Mouse (Mus musculus) cerebellum, postnatal 4 days (tissue): Measurements from ENCODE around the gene Shf.

Experiments
- DNase-seq, 2 experiments: peaks; one replicate each; pipeline ENCODE4 v3.0.0; 2022; ENCODE audit warnings: low spot score in 2 of 2, mixed read lengths in 1 of 2

Gene Shf

DNA sequence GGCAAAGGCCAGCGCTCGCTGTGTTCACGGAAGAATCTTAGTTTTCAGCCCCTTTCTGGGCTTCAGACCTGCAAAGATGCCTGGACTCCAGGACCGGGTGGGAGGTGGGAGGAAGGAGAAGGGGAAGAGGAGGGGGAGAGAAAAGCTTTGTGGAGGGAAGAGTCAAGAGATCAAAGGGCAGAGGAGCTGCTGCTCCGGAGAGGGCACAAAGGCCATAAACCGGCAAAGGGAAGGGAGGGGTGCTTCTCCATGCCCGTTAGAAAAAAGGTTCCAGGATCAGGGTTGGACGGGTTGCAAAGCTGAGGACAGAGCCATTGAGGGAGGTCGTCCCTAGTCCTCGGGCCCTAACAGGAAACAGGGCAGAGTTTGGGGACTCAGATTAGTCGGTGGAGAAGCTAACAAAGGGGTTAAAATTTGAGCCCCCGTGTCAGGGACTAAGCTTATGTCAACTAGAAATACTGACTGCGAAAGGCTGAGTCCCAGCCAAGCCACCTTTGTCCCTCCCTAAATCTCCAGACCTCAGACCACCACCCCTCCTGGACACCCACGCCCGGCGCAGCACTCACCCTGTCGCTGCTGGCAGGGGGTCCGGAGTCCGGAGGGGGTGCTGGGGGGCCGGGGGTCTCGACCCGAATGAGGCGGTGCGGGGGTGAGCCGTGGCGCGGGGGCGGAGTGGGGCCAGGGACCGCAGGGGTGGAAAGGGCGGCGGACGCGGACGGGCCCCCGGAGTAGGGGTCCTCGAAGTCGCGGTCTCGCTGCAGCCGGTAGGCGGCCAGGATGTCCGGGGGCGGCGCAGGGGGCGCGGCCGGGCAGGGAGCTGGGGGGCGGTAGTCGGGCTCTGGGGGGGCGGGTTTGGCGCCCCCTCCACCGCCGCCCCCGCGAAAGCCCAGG lies 636 bp downstream of the Shf start:
- DNase-seq: no peak

DNA sequence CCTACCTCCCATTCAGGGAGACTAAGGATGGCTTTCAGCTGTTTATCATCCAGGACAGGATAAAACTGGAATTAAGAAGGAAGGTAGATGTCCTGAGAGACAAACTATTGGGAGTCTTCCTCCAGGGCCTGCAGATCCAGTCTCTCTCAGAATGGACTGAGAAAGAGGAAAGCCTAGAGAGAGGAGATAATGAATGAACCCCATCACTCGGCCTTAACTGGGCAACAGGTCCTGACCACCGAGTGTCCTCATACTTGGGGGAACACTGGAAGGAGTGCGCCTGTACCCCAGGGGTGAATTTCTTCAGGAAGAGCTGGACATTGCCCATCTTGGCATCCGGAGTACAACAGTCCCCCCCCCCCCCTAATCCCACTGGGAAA lies 1.3 kb downstream of the Shf start:
- DNase-seq: no peak

GRCm38 (mm10) chr2:122367181-122367580 lies 1.8 kb downstream of the Shf start:
- no peak for DNase-seq

- peak in 1 of 2 experiments; percentile 64 for DNase-seq
These were observed 2.3 kb downstream of the Shf start for GRCm38 (mm10) chr2:122366706-122367105.

DNA sequence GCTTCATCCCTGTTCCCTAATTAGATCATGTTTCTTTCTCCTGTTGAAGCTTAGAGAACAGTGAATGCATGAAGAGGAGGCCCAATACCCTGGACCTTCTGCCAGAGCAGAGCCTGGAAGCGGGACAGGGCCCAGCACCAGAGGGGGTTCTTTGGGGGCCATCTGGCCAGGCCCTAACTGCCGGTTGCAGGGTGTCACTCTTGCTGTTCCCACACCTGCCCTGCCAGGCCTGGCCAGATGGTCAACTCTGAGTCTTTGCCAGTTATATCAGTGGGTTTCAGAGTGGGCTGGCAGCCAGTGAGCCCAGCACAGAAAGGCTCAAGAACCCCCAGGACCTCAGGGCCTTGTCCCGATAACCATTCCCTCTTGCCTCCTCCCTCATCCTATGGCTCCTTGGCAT lies 2.9 kb downstream of the Shf start:
- DNase-seq: peak in 1 of 2 experiments; percentile 76

- no peak for DNase-seq
These were observed 3.6 kb downstream of the Shf start for GRCm38 (mm10) chr2:122365244-122365866.

DNA sequence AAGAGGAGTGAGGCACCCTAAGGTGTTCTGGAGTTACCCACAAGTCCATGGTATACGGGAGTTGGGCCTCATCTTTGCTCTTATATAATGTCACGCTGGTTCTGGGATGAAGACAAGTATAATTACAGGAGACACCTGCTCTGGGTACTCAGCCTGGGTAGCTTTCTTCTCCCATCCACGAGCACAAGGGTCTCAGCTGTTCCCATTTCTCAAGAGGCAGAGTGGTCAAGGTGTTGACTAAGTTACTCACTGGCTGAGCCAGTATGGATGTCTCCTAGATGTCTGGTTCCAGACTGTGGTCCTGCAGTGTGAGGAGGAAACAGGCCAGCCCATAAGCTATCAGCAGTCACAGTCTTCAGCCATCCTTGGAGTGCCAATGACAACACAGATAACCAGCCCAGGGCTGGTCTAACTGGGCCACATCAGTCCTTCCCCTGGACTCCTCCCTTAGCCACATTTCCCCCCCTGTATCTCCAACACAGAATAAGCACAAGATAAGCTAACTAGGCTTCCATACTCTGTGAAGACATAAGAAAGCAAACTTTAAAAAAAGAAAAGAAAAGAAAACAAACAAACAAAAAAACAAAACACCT lies 4.5 kb downstream of the Shf start:
- DNase-seq: no peak

DNA sequence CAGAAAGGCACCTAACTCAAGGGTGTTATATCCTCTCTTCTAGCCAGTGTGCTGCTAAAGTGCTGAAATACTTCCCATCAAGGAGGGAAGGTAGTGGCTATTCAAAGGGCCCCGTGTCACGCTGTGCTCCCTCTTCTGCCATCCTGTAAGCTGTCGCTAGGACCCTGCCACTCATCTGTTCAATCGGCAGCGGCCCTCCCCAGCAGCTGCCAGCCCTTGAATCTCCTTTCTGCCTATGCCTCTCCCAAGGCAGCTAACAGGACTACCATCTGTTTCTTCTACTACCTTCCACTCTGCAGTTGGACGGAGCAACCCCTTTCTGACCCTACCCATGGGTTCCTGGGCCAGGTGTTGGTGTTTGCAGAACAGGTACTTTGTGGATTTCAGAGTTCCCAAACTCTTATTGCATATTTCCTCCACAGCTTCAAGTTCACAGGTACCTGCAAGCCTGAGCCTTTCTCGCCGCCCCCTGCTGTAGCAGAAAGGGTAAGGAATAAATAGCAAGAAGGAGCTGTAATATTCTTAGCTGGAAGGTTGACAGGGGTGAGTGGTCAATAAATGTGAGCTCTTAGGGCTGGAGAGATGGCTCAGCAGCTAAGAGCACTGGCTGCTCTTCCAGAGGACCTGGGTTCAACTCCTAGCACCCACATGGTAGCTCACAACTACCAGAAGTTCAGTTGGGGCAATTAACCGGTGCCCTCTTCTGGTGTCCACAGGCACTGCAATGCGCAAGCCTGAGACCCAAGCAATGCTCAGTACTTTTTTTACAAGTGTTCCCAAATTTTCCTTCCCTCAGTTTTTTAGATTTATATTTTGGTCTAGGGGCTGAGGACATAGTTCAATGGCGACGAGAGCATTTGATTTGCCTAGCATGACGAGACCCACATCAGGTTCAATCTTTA lies 6.1 kb downstream of the Shf start:
- DNase-seq: no peak

GRCm38 (mm10) chr2:122361868-122362621 lies 6.9 kb downstream of the Shf start:
- DNase-seq: no peak

DNA sequence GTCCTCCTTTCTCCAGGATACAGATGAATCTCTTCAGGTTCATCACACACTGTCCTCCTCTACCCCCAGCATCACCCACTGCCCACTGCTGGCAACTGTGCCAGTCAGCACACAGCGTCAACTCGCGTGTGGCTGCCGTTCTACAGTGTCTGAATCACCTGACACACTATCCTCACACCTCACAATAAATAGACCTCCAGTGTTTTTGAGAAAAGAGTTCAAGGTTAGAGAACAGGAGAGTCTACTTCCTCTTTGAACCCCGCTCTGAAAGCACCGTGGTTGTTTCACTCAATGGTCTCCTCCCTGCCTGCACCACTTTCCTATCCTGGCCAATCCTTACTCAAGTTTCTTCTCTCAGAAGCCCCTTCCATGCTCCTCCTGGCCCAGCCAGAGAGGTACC lies 7.8 kb downstream of the Shf start:
- DNase-seq: no peak

- DNase-seq: no peak
These were observed 8.7 kb downstream of the Shf start for GRCm38 (mm10) chr2:122360310-122360709.

DNA sequence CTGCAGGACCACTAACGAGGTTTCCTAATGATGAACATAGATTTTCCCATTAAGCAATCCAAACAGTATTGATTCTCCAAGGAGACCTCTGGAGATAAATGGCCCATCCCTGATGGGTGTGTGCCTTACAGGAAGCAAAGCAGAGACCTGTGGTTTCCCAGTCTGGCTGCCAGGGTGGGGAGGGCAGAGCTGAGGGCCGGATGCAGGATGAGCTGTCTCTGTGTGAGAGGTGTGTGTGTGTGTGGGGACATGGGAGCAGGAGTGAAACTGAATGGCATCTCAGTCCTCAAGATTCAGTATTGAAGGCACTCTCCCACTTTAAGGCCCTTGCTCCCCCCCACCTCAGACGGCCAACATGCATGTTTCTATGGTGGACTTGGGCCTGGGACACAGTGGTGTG lies 12.8 kb downstream of the Shf start:
- no peak for DNase-seq

DNA sequence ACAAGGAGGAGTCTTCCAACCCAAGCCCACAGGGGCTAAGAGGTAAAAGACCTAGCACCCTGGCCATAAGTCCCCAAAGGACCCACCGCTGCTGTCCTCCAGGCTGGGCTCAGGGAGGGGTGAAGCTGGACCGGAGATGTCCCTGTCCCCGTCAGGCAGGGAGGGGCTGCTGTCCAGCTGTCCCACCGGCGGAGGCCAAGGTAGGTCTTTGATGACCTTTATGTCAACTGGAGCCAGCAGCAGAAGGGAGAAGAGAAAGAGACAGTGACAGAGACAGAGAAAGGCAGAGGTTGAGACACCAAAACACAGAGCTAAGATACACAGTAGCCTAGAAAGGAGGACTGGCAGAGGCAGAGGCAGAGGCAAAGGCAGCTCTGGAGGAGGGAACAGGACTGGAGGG lies 13.6 kb downstream of the Shf start:
- DNase-seq: no peak

DNA sequence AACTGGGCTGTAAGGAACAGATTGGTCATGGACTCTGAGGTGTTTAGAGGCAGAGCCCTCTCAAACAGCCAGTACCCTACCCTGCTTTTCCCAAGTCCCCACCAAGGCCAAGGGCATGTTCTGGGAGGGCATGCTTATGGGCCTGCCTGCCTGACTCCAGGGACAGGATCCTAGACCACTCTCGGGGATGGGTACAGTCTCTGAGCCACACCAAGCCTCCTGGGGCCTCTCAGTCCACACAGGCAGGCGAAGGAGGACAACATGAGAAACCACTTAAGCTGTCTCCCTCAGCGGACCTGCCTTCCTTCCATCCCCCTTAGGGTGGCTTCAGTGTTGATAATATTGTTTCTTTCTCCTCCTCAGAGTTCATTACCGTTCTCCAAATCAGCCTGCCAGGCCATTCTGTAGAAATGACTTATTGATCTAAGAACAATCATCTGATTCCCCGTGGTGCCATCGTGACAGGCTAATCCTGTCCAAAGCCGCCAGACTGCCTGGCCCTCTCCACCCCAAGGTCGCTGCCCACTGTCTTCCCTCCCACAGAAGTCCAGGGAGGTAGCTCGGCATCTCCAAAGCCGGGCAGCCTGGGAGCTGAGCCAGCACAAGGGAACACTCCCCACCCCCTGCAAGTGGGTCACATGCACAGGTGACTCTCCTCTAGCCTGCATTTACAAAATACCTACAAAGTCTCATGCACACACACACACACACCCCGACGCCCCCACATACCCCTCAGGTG lies 14.6 kb downstream of the Shf start:
- DNase-seq: no peak

DNA sequence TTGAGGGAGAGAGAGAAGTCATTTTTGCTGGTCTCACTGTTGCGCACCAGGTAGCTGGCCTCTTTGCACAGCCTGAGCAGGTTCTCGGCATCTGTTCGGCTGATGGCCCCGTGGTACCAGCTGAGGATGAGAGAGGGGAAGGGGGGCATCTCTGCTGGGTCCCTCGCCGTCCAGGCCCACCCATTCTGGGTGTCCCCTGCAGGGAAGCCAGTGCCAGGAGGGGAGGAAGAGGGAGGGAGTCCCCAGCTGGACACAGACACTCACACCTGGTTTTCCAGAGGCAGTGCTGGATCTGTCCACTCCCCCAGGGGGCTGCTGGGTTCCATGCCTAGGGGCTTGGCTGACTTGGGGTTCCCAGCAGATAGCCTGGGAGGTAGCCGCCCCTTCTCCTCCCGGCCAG lies 15.2 kb downstream of the Shf start:
- DNase-seq: no peak

DNA sequence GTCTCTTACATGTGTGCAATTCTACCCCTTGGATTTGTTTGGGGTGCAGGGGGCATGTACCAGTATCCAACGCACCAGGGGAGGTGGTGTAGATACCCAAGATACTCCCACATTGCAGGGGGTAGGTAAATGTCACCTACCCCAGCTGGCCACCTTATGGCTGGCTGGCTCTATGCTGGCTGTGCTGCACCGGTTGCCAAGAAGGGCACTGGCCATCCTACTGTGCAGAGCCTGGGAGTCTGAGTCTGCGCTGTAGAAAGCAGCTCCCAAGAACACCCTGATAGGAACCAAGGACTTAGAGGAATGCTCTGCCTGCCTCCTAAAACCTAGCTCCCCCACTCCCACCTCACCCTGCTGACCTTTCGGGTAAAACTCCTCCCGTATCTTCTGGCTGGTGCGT lies 16.0 kb downstream of the Shf start:
- DNase-seq: no peak

GRCm38 (mm10) chr2:122351931-122352329 lies 17.0 kb downstream of the Shf start:
- DNase-seq: peak in 1 of 2 experiments; percentile 76

DNA sequence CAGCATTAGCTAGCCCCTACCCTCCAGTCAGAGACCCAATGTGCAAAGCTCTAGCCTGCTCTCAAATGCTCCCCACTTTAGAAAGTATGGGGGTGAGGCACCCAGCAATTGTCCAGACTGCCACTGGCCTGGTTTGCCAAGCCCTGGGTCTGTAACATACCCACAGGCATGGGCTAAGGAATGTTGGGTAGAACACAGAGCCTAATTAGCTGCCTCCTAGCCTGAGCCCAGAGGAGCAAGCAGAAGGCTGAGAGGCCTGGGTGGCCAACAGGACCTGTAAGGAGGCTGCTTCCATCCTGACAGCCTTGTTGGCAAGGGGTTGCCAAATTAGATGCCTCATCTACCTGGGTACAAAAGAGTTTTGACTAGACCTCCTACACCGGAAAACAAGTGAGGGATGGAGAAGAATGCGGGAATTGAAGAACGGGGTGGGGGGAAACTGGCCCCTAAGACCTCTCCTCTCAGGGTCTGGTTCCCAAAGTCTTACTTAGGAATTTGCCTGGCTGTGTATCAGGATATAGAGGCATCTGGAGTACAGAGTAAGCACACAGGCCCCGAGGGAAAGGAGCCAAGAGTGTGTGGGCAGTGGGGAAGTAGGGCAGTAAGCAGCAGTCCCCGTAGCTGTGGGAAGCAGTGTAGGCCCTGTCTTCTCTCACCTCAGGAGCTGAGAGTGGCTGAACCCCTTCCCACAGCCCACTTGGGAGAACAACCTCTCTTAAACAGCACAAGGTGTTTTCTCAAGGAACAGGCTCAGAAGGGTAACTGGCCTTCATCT lies 17.6 kb downstream of the Shf start:
- no peak for DNase-seq

DNA sequence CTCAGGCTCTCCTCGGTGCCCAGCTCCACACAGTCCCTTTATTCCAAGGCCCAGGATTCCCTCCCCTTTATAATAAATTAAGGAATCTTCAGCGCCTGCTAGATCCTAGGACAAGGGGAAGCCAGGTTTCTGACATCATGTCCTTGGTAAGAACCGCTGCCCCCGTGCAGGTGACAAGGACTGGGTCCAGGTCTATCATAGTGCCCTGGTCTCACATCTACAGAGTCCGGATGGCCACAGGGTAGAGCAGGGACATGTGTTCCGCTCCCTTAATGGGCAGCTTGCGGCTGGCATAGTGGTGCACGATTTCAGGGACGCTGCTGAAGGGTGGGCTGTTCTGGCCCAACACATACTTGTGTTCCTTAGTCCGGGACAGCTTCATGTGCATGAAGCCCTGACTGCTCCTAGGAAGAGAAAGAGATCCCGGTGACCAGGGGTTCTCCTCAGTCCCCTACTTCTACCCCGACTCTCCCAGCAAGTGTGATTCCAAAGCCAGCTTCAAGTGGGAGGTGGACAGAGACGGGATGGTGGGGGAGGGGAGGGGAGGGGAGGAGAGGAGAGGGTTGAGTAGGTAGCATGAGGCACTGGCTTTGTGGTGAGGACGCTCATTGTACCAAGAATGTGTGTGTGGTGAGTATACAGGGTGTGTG lies 19.7 kb downstream of the Shf start:
- DNase-seq: no peak
